18 mouse cellular contexts compared by ENCODE assay signal in genomic region chr15:11436709-11437280, GRCm38 (mm10). TPM values are rescaled to one million over a fixed set of nuclear protein-coding genes. Genes with fewer than 3 reads are reported as not detected.
DNase-seq lines count a peak whose midpoint lies in the region; TF ChIP-seq lines count a peak whose summit lies in the region.
"Had no signal": no experiment of that assay in that cellular context is flagged by ENCODE, and none has a peak within 500 bp of the region (broad histone marks: within the 10 kb centered on the region; RNA-seq: fewer than 3 reads in every experiment).

No protein-coding gene starts in this region.

- 85% methylated on average over 15 of the region's 15 CpGs for WGBS in lung, adult 2 months

- intact Hi-C loops in gastrocnemius, adult 2 months (cut with DNase I), result no loop called here

- no peak for TF ChIP-seq CTCF in lung, adult 2 months (IDR thresholded peaks at IDR 0.05; ENCODE audit: insufficient read depth, low read length)
- no peak for TF ChIP-seq CTCF in gastrocnemius, adult 2 months (IDR thresholded peaks at IDR 0.05)

- H3K4me1 ChIP-seq in lung, adult 2 months (ENCODE audit: control insufficient read depth, insufficient read depth, low read length), result no peaks in the 10 kb centered on the region
- H3K4me1 ChIP-seq: embryonic facial prominence, embryonic 13.5 days; heart, embryonic 13.5 days; hindbrain, embryonic 12.5 days; liver, embryonic 12.5 days; lung, embryonic 15.5 days; midbrain, embryonic 13.5 days; neural tube, embryonic 15.5 days had no signal

- H3K4me3 ChIP-seq in lung, adult 2 months (replicated peaks; ENCODE audit: extremely low read depth, low read depth, low read length), result no peak overlapping the region
- no peak overlapping the region for H3K4me3 ChIP-seq in gastrocnemius, adult 2 months
- H3K4me3 ChIP-seq: embryonic facial prominence, embryonic 13.5 days; heart, embryonic 13.5 days; hindbrain, embryonic 12.5 days; liver, embryonic 12.5 days; lung, embryonic 15.5 days; midbrain, embryonic 13.5 days; neural tube, embryonic 15.5 days had no signal

- no peak for TF ChIP-seq POLR2A in lung, adult 2 months (IDR thresholded peaks at IDR 0.05; ENCODE audit: borderline replicate concordance, extremely low read depth, low read depth, low read length)

- H3K27ac ChIP-seq in gastrocnemius, adult 2 months, result peak overlapping the region; percentile 49
- H3K27ac ChIP-seq: embryonic facial prominence, embryonic 13.5 days; heart, embryonic 13.5 days; hindbrain, embryonic 12.5 days; liver, embryonic 12.5 days; lung, embryonic 15.5 days; midbrain, embryonic 13.5 days; neural tube, embryonic 15.5 days had no signal

- DNase-seq in cerebellum, postnatal 10 days, result peak; percentile 3 to 20
- no peak for DNase-seq in cerebellum, adult 18-20 months
- peak; percentile 2 for DNase-seq in lung, postnatal 25 days (ENCODE audit: low spot score)
- DNase-seq in lung, adult 2 months, result no peak
- DNase-seq in gastrocnemius, adult 2 months, result peak; percentile 37
- DNase-seq in heart, postnatal 4 days, result peak; percentile 4
- DNase-seq in kidney, adult 9 months, result no peak
- DNase-seq in frontal cortex, postnatal 25 days (ENCODE audit: low spot score in 2 of 2), result no peak
- DNase-seq: adrenal gland, postnatal 25 days; cerebellum, adult 8-10 months; retina, postnatal 1 day had no signal

RNA-seq across cellular contexts. Expression of gene Tars, which starts 37.3 kb away (rescaled TPM):
- polyA plus RNA-seq in lung, adult 2 months (2012; rRNA removed), result 8.7 and 13.0 TPM in 2 replicates
- 10 to 100 TPM; 29.2 to 36.3 TPM for total RNA-seq in gastrocnemius, adult 2 months (2021)
- total RNA-seq in heart, postnatal 4 days (2021), result 10 to 100 TPM; 33.0 TPM

Comparison
In these comparisons a context has a peak if more than half of its experiments do, and no peak if none do; other contexts are left out.
1. DNase-seq: peak in cerebellum, postnatal 10 days (2 of 2), lung, postnatal 25 days (single experiment), gastrocnemius, adult 2 months (single experiment) and heart, postnatal 4 days (single experiment); none in cerebellum, adult 18-20 months (0 of 2), lung, adult 2 months (single experiment), kidney, adult 9 months (single experiment) and frontal cortex, postnatal 25 days (0 of 2).